Mouse (Mus musculus) neural tube, embryonic 13.5 days (tissue): ENCODE data around the gene Foxa1. TPM values are rescaled to one million over a fixed set of nuclear protein-coding genes. Genes with fewer than 3 reads are reported as not detected.
A peak's percentile ranks its signal among the peaks of the same experiment; 100 is the strongest.

ENCODE experiments used
- ATAC-seq: fragments of 200-750 bp; cut with Nextera tagmentation; 2 replicates; pipeline ENCODE4 v1.8.0; 2017; ENCODE audit warnings: low read depth, mild to moderate bottlenecking, moderate TSS enrichment, moderate library complexity
- H3K27ac ChIP-seq: fragments of 300-500 bp; sonication (generic); replicated peaks from 2 replicates; pipeline ENCODE4 v1.5.1; 2015; ENCODE audit warnings: moderate library complexity, mild to moderate bottlenecking, inconsistent platforms
- H3K27me3 ChIP-seq: fragments of 300-500 bp; sonication (generic); 2 replicates; pipeline ENCODE4 v1.6.1; 2015; ENCODE audit warnings: mild to moderate bottlenecking, inconsistent platforms
- H3K36me3 ChIP-seq: fragments of 300-500 bp; sonication (generic); 2 replicates; pipeline ENCODE4 v1.6.1; 2015; ENCODE audit warnings: mild to moderate bottlenecking, inconsistent platforms
- H3K4me1 ChIP-seq: fragments of 300-500 bp; sonication (generic); replicated peaks from 2 replicates; pipeline ENCODE4 v1.6.1; 2015; ENCODE audit warnings: inconsistent platforms
- H3K4me2 ChIP-seq: fragments of 300-500 bp; sonication (generic); 2 replicates; pipeline ENCODE4 v1.6.1; 2015; ENCODE audit warnings: inconsistent platforms, mild to moderate bottlenecking, moderate library complexity
- H3K4me3 ChIP-seq: fragments of 300-500 bp; sonication (generic); 2 replicates; pipeline ENCODE4 v1.5.1; 2015; ENCODE audit warnings: mild to moderate bottlenecking, inconsistent platforms
- H3K9ac ChIP-seq: fragments of 300-500 bp; sonication (generic); 2 replicates; pipeline ENCODE4 v1.6.1; 2015; ENCODE audit warnings: moderate library complexity, mild to moderate bottlenecking, inconsistent platforms
- H3K9me3 ChIP-seq: fragments of 300-500 bp; sonication (generic); 2 replicates; pipeline ENCODE4 v1.6.1; 2016; ENCODE audit warnings: inconsistent platforms
- WGBS: fragments of 180-500 bp; shearing (Covaris S2); methylation state at CpG from one replicate; pipeline ENCODE4 v1.1.7; 2015; 5-methylcytosine and 5-hydroxymethylcytosine counted together
- polyA plus RNA-seq: library from polyadenylated mRNA; unstranded; fragments of >200 nt; fragmentation: Nextera tagmentation; extraction: Ambion mirVana; gene quantifications from 2 replicates; pipeline ENCODE4 v1.2.1, GENCODE M21; 2015

The Foxa1 gene
- polyA plus RNA-seq = 0.59 and 0.74 TPM in 2 replicates

- Histone ChIP-seq H3K27me3 (peaks cover 99% of the 10 kb centered on the region), H3K9ac (peak within 1 kb of the TSS; percentile 43; the same call in 1 of the 2 replicates), H3K4me2 (peak within 1 kb of the TSS; percentile 64), H3K36me3 (no peaks in the 10 kb centered on the region), H3K9me3 (no peaks in the 10 kb centered on the region), H3K4me3 (peak within 1 kb of the TSS; percentile 43), H3K27ac (no peak within 1 kb of the TSS), H3K4me1 (peaks cover 27% of the 10 kb centered on the region)
- 0 out of 2 replicates have a peak, but pooled peaks have one; percentile 9 for ATAC-seq
- WGBS = under 1% methylated on average over 32 of the region's 32 CpGs
These were observed at the start of gene Foxa1 for GRCm38 (mm10) chr12:57546415-57547201. TSS of gene Foxa1 (minus strand) at chr12:57546916.

GRCm38 (mm10) chr12:57575931-57576628 lies 29.4 kb upstream of the Foxa1 start:
- peak overlapping the region; percentile 76 for H3K4me2 ChIP-seq
- H3K9ac ChIP-seq = peak overlapping the region; percentile 63
- H3K27ac ChIP-seq = no peak overlapping the region
- no peaks in the 10 kb centered on the region for H3K9me3 ChIP-seq
- ATAC-seq = peak; percentile 93
- WGBS = 2% methylated on average over 77 of the region's 81 CpGs
- H3K4me3 ChIP-seq = peak overlapping the region; percentile 52
- H3K4me1 ChIP-seq = peaks cover 8% of the 10 kb centered on the region; the same call in 1 of the 2 replicates
- H3K36me3 ChIP-seq = no peaks in the 10 kb centered on the region
- H3K27me3 ChIP-seq = peaks cover 52% of the 10 kb centered on the region

GRCm38 (mm10) chr12:57572415-57572814 lies 25.7 kb upstream of the Foxa1 start:
- no peak overlapping the region for H3K27ac ChIP-seq
- H3K27me3 ChIP-seq = peaks cover 48% of the 10 kb centered on the region
- no peak overlapping the region for H3K4me3 ChIP-seq
- H3K9ac ChIP-seq = no peak overlapping the region
- peaks cover 8% of the 10 kb centered on the region; the same call in 1 of the 2 replicates for H3K4me1 ChIP-seq
- H3K4me2 ChIP-seq = no peak overlapping the region
- no peak for ATAC-seq
- H3K36me3 ChIP-seq = no peaks in the 10 kb centered on the region
- H3K9me3 ChIP-seq = no peaks in the 10 kb centered on the region

- Histone ChIP-seq H3K9me3 (no peaks in the 10 kb centered on the region), H3K4me1 (peaks cover 8% of the 10 kb centered on the region; the same call in 1 of the 2 replicates), H3K9ac (no peak overlapping the region), H3K36me3 (no peaks in the 10 kb centered on the region), H3K4me2 (no peak overlapping the region), H3K4me3 (no peak overlapping the region), H3K27ac (no peak overlapping the region), H3K27me3 (peaks cover 43% of the 10 kb centered on the region)
- WGBS = 47% methylated on average over 9 of the region's 9 CpGs
- ATAC-seq = no peak
These were observed 25.1 kb upstream of the Foxa1 start for GRCm38 (mm10) chr12:57571773-57572172.

- Histone ChIP-seq H3K4me2 (no peak within 1 kb of the TSS), H3K27ac (no peak within 1 kb of the TSS), H3K36me3 (no peaks in the 10 kb centered on the region), H3K9ac (no peak within 1 kb of the TSS), H3K4me1 (no peaks in the 10 kb centered on the region), H3K27me3 (peaks cover 7% of the 10 kb centered on the region; the same call in 1 of the 2 replicates), H3K4me3 (no peak within 1 kb of the TSS), H3K9me3 (no peaks in the 10 kb centered on the region)
- 84% methylated on average over 6 of the region's 6 CpGs for WGBS
- no peak for ATAC-seq
These were observed 17.2 kb upstream of the Foxa1 start, which contains the start of gene Ttc6 for GRCm38 (mm10) chr12:57563909-57564308. TSS of gene Ttc6 (plus strand) at chr12:57564113.

- H3K4me3 ChIP-seq = no peak overlapping the region
- no peaks in the 10 kb centered on the region for H3K9me3 ChIP-seq
- ATAC-seq = no peak
- no peaks in the 10 kb centered on the region for H3K4me1 ChIP-seq
- H3K36me3 ChIP-seq = no peaks in the 10 kb centered on the region
- H3K4me2 ChIP-seq = no peak overlapping the region
- peaks cover 84% of the 10 kb centered on the region for H3K27me3 ChIP-seq
- H3K27ac ChIP-seq = no peak overlapping the region
- H3K9ac ChIP-seq = no peak overlapping the region
- 29% methylated on average over 3 of the region's 3 CpGs for whole genome bisulfite sequencing
These were observed 7.4 kb upstream of the Foxa1 start for GRCm38 (mm10) chr12:57554091-57554490.

GRCm38 (mm10) chr12:57552286-57552685 lies 5.6 kb upstream of the Foxa1 start:
- H3K27ac ChIP-seq = no peak overlapping the region
- no peaks in the 10 kb centered on the region for H3K9me3 ChIP-seq
- 7% methylated on average over 3 of the region's 3 CpGs for WGBS
- no peak overlapping the region for H3K4me2 ChIP-seq
- H3K9ac ChIP-seq = no peak overlapping the region
- ATAC-seq = no peak
- no peak overlapping the region for H3K4me3 ChIP-seq
- H3K27me3 ChIP-seq = peaks cover 98% of the 10 kb centered on the region
- no peaks in the 10 kb centered on the region for H3K4me1 ChIP-seq
- H3K36me3 ChIP-seq = no peaks in the 10 kb centered on the region

GRCm38 (mm10) chr12:57550881-57551280 lies 4.2 kb upstream of the Foxa1 start:
- H3K36me3 ChIP-seq = no peaks in the 10 kb centered on the region
- WGBS = 6% methylated on average over 8 of the region's 8 CpGs
- no peaks in the 10 kb centered on the region for H3K9me3 ChIP-seq
- peaks cover 100% of the 10 kb centered on the region for H3K27me3 ChIP-seq
- no peak overlapping the region for H3K27ac ChIP-seq
- no peak overlapping the region for H3K4me3 ChIP-seq
- H3K4me1 ChIP-seq = peaks cover 7% of the 10 kb centered on the region
- H3K4me2 ChIP-seq = no peak overlapping the region
- ATAC-seq = no peak
- no peak overlapping the region for H3K9ac ChIP-seq

- H3K9ac ChIP-seq = no peak overlapping the region
- no peak overlapping the region for H3K27ac ChIP-seq
- H3K4me3 ChIP-seq = no peak overlapping the region
- H3K36me3 ChIP-seq = no peaks in the 10 kb centered on the region
- H3K4me1 ChIP-seq = peaks cover 12% of the 10 kb centered on the region
- no peak overlapping the region for H3K4me2 ChIP-seq
- 1% methylated on average over 31 of the region's 31 CpGs for WGBS
- H3K9me3 ChIP-seq = no peaks in the 10 kb centered on the region
- peaks cover 99% of the 10 kb centered on the region for H3K27me3 ChIP-seq
- ATAC-seq = no peak
These were observed 3.6 kb upstream of the Foxa1 start for GRCm38 (mm10) chr12:57550181-57550808.

- ATAC-seq = no peak
These were observed 3.0 kb upstream of the Foxa1 start for GRCm38 (mm10) chr12:57549667-57550160.

GRCm38 (mm10) chr12:57548981-57549666 lies 2.4 kb upstream of the Foxa1 start:
- no peak overlapping the region for H3K4me2 ChIP-seq
- H3K4me3 ChIP-seq = no peak overlapping the region
- peaks cover 99% of the 10 kb centered on the region for H3K27me3 ChIP-seq
- no peaks in the 10 kb centered on the region for H3K36me3 ChIP-seq
- no peak overlapping the region for H3K9ac ChIP-seq
- H3K4me1 ChIP-seq = peaks cover 15% of the 10 kb centered on the region
- no peak overlapping the region for H3K27ac ChIP-seq
- no peaks in the 10 kb centered on the region for H3K9me3 ChIP-seq
- 1% methylated on average over 25 of the region's 25 CpGs for WGBS
- no peak for ATAC-seq

More at GRCm38 (mm10) chr12:57549667-57550160, 3.0 kb upstream of the Foxa1 start:
- 3% methylated on average over 15 of the region's 15 CpGs for WGBS
- H3K4me2 ChIP-seq = no peak overlapping the region
- no peak overlapping the region for H3K9ac ChIP-seq
- H3K9me3 ChIP-seq = no peaks in the 10 kb centered on the region
- H3K4me3 ChIP-seq = no peak overlapping the region
- H3K36me3 ChIP-seq = no peaks in the 10 kb centered on the region
- no peak overlapping the region for H3K27ac ChIP-seq
- peaks cover 15% of the 10 kb centered on the region for H3K4me1 ChIP-seq
- H3K27me3 ChIP-seq = peaks cover 99% of the 10 kb centered on the region
